Mouse (Mus musculus): ENCODE results near the gene Snap29. TPM values are rescaled to one million over a fixed set of nuclear protein-coding genes. Genes with fewer than 3 reads are reported as not detected.

Gene Snap29
- polyA plus RNA-seq, 1 experiment = 19.6 TPM

- TF ChIP-seq POLR2A (IDR thresholded peaks at IDR 0.05; ENCODE audit: borderline replicate concordance, extremely low read depth, insufficient read depth, insufficient read length, poor library complexity, severe bottlenecking) (no peak), CTCF (IDR thresholded peaks at IDR 0.05; ENCODE audit: borderline replicate concordance, extremely low read depth, insufficient read depth, insufficient read length) (no peak)
- DNase-seq (ENCODE audit: low read depth) = no peak
Measured at GRCm38 (mm10) chr16:17474761-17475160, 69.0 kb downstream of the Snap29 start.

- DNase-seq (ENCODE audit: low read depth) = no peak
- TF ChIP-seq CTCF (IDR thresholded peaks at IDR 0.05; ENCODE audit: borderline replicate concordance, extremely low read depth, insufficient read depth, insufficient read length) = no peak
- TF ChIP-seq POLR2A (IDR thresholded peaks at IDR 0.05; ENCODE audit: borderline replicate concordance, extremely low read depth, insufficient read depth, insufficient read length, poor library complexity, severe bottlenecking) = no peak
Measured at GRCm38 (mm10) chr16:17475326-17475725, 69.5 kb downstream of the Snap29 start.

GRCm38 (mm10) chr16:17478331-17478943 is 72.7 kb downstream of the Snap29 start:
- no peak for DNase-seq (ENCODE audit: low read depth)

More at GRCm38 (mm10) chr16:17478331-17478943, 72.7 kb downstream of the Snap29 start:
- no peak for TF ChIP-seq POLR2A (IDR thresholded peaks at IDR 0.05; ENCODE audit: borderline replicate concordance, extremely low read depth, insufficient read depth, insufficient read length, poor library complexity, severe bottlenecking)
- no peak for TF ChIP-seq CTCF (IDR thresholded peaks at IDR 0.05; ENCODE audit: borderline replicate concordance, extremely low read depth, insufficient read depth, insufficient read length)

Other genes starting within 250 kb of the Snap29 start
- gene Ube2l3, start 203.3 kb upstream of the Snap29 start, polyA plus RNA-seq (2012; rRNA removed) = 96.5 and 127 TPM in 2 replicates
- 1.3 and 2.2 TPM in 2 replicates for gene Rimbp3, start 197.4 kb upstream of the Snap29 start, polyA plus RNA-seq (2012; rRNA removed)
- gene Hic2, start 172.4 kb upstream of the Snap29 start, polyA plus RNA-seq (2012; rRNA removed) = 12.1 and 16.4 TPM in 2 replicates
- gene Tmem191c, start 129.9 kb upstream of the Snap29 start, polyA plus RNA-seq (2012; rRNA removed) = 46.6 and 63.5 TPM in 2 replicates
- gene Serpind1, start 74.6 kb upstream of the Snap29 start, polyA plus RNA-seq (2012; rRNA removed) = 0.93 and 0.98 TPM in 2 replicates
- gene Pi4ka, start 328 bp downstream of the Snap29 start, polyA plus RNA-seq (2012; rRNA removed) = 131 and 151 TPM in 2 replicates
- 58.5 and 66.4 TPM in 2 replicates for gene Crkl, start 46.0 kb downstream of the Snap29 start, polyA plus RNA-seq (2012; rRNA removed)
- gene Aifm3, start 83.6 kb downstream of the Snap29 start, polyA plus RNA-seq (2012; rRNA removed) = 16.6 and 17.4 TPM in 2 replicates
- gene Lztr1, start 102.7 kb downstream of the Snap29 start, polyA plus RNA-seq (2012; rRNA removed) = 309 and 395 TPM in 2 replicates
- gene Thap7, start 125.2 kb downstream of the Snap29 start, polyA plus RNA-seq (2012; rRNA removed) = 75.1 and 103 TPM in 2 replicates
- 0.47 and 0.78 TPM in 2 replicates for gene Lrrc74b, start 155.3 kb downstream of the Snap29 start, polyA plus RNA-seq (2012; rRNA removed)
- gene P2rx6, start 155.9 kb downstream of the Snap29 start, polyA plus RNA-seq (2012; rRNA removed) = 1.4 and 1.8 TPM in 2 replicates
- gene Slc7a4, start 177.2 kb downstream of the Snap29 start, polyA plus RNA-seq (2012; rRNA removed) = 27.5 and 38.6 TPM in 2 replicates
- gene Smpd4, start 213.4 kb downstream of the Snap29 start, polyA plus RNA-seq (2012; rRNA removed) = 98.5 and 120 TPM in 2 replicates
- gene Ccdc74a, start 240.5 kb downstream of the Snap29 start, polyA plus RNA-seq (2012; rRNA removed) = 6.1 and 8.5 TPM in 2 replicates

Measured in brain, embryonic 14.5 days (tissue).